Mouse (Mus musculus) ES-Bruce4 (cell line): ENCODE measurements at regions not wholly inside any gene's neighbourhood (a gene's known extent, or its start where the extent isn't known, plus 50 kb on each side); places are given as distances from the start of the nearest gene placed in this dataset.

Source experiments
- CTCF ChIP-seq: IDR thresholded peaks from one replicate; pipeline ENCODE4 v1.8.1; 2011; ENCODE audit warnings: low read depth, low read length
- POLR2A ChIP-seq: IDR thresholded peaks from one replicate; pipeline ENCODE4 v1.8.1; 2011; ENCODE audit warnings: low read length; ENCODE audit not compliant: insufficient read depth

DNA sequence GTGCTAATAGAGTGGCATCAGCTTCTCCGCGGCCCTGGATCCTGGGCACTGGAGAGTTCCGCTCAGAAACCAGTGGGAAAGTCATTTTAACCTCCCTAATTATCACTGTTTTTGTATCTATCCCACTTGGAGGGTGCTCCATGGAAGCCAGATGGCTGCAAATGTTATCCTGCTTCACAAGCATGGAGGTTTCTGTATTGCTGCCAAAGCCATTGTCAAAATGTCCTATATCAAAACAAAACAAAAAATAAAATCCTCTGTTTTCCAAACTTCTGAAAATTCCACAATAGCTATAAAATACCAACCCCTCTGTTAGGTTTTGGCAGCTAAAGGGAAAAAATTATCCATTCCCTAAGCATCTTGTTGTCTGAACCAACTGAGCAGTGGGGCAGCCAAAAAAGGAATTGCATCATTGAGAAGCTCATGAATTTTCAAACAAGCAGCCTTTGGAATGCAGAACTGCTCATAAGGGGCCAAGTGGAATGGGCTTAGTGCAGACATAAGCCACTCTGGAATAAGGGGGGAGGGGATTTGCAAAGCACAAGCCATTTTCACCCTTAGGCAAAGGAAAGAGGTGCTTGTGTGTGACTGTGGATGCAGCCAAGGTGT is 213.8 kb upstream of the Cwc22 start:
- TF ChIP-seq POLR2A (no peak), CTCF (no peak)
